Mouse (Mus musculus) testis, adult 2 months (tissue): ENCODE data around the gene Tnfrsf25.

ENCODE experiments used
- CTCF ChIP-seq: fragments of 200-500 bp; IDR thresholded peaks from 2 replicates; pipeline ENCODE4 v1.5.1; 2012; ENCODE audit warnings: low read depth, mild to moderate bottlenecking, inconsistent platforms, low read length, moderate library complexity; ENCODE audit not compliant: control insufficient read depth, insufficient read depth, insufficient replicate concordance
- POLR2A ChIP-seq: fragments of 200-500 bp; IDR thresholded peaks from 2 replicates; pipeline ENCODE4 v1.6.1; 2012; ENCODE audit warnings: low read depth, mild to moderate bottlenecking, inconsistent platforms, low read length, moderate library complexity; ENCODE audit not compliant: control insufficient read depth

- no peak for TF ChIP-seq POLR2A
- TF ChIP-seq CTCF = no peak
These were observed 8.7 kb downstream of the Tnfrsf25 start for GRCm38 (mm10) chr4:152124361-152124961.
